Mouse (Mus musculus): ENCODE results near the gene Frmd3.

DNA sequence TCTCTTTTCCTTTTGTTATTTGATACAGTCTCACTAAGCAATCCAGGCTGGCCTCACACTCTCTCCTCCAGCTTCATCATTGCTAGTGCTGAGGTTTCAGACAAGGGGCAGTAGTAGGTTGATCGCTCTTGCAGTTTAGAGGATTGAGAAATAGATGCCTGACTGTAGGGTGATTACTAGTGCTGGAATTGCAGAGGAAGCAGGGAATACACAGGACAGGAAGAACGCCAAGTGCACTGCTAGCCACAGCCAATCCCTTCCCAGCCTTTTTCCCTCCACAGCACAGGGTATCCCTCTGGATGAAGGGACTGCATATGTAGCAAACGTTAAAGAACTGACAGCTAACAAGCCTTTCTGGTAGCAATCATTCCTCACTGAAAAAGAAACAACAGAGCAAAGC lies 965 bp upstream of the Frmd3 start:
- TF ChIP-seq CTCF (IDR thresholded peaks at IDR 0.05 in 2 of 3, conservative IDR thresholded peaks at IDR 0.05 in 1 of 3; ENCODE audit: control insufficient read depth in 1 of 3, insufficient read depth in 1 of 3, low read depth in 2 of 3, low read length in 3 of 3, poor library complexity in 1 of 3, severe bottlenecking in 1 of 3) (no peak), MEF2A (IDR thresholded peaks at IDR 0.05; ENCODE audit: extremely low read depth, insufficient replicate concordance, low read depth, low read length, poor library complexity, severe bottlenecking) (no peak), MAX (IDR thresholded peaks at IDR 0.05; ENCODE audit: low read length) (no peak), MXI1 (IDR thresholded peaks at IDR 0.05; ENCODE audit: low read depth, low read length) (no peak), GATA1 (IDR thresholded peaks at IDR 0.05; ENCODE audit: low read depth, low read length) (no peak), POLR2AphosphoS5 (IDR thresholded peaks at IDR 0.05; ENCODE audit: borderline replicate concordance, low read depth, low read length) (no peak), CHD1 (IDR thresholded peaks at IDR 0.05; ENCODE audit: low read depth, low read length) (no peak), KAT2A (conservative IDR thresholded peaks at IDR 0.05; ENCODE audit: low read depth, low read length) (no peak), ETS1 (IDR thresholded peaks at IDR 0.05; ENCODE audit: low read depth, low read length) (no peak), CHD2 (IDR thresholded peaks at IDR 0.05; ENCODE audit: low read length) (no peak), POLR2A (IDR thresholded peaks at IDR 0.05; ENCODE audit: control insufficient read depth in 1 of 2, insufficient read depth in 1 of 2, low read depth in 1 of 2, low read length in 2 of 2, poor library complexity in 1 of 2) (no peak)

All from MEL (cell line).